Mouse (Mus musculus) cerebellum, adult 18-20 months (tissue): Measurements from ENCODE around the gene Cpa5.

Experiments
- DNase-seq, 2 experiments: peaks; one replicate each; pipeline ENCODE4 v3.0.0; 2021

The Cpa5 gene

DNA sequence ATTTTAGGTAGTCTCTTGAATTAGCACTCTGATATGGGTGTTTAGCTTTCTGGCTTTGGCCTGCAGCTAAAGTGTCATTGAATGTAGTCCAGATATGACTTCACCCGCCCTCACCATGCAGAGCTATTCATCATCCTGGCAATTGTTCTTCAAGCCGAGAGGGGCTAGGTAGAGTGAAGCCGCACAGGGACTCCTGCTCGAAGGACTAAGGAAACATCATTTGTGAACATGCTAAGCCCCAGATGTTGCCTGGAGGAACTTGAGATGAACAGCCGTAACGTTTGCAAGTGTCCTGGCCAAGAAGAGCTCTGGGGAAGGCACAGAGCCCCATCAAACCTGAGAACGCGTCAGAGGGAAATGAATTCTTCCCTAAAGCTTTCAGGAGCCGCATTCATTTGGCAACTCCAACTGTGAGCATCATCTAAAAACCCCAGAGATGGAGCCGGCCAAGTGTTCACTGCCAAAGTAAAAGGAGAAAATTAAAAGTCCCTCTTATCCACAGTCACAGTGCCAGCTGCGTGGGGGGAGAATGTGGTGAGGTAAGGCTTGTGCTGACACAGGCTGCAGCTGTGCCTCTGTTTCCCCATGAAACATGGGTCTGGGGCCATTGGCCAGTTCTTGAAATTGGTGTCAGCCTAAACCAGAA is 39.0 kb downstream of the Cpa5 start:
- no peak for DNase-seq

DNA sequence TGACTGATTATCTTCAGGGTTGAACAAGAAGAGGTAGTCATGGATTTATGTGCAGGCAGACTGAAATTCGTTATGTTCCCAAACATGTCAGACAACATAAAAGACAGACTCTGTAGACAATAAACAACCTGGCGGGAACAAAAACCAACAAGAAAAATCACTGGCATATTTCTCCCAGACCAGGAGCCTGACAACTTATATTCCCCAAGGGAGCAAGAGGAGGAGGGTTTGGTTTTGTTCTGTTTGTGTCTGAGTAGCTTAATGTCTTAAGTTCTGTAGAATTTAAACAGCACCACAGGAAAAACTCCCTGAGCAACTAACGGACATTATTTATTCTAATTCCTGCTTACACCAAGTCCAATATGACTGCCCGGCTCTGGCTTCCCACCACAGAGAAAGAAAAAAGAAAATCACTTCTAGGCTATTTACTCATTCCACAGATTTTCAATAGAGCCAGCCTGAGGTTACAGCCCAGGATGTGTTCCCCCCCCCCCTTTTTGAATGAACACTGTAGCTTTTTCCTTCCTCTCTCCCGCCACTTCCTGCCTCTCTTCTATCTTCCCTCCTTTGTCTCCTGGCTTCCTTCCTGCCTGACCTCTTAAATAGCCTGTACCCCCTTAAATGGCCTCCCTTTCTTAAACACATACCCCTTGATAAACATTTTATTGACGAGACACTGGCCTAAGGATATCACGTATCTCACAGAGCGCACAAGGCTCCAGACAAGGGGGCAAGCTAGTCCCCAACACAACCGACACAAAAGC is 41.8 kb downstream of the Cpa5 start:
- DNase-seq: no peak

DNA sequence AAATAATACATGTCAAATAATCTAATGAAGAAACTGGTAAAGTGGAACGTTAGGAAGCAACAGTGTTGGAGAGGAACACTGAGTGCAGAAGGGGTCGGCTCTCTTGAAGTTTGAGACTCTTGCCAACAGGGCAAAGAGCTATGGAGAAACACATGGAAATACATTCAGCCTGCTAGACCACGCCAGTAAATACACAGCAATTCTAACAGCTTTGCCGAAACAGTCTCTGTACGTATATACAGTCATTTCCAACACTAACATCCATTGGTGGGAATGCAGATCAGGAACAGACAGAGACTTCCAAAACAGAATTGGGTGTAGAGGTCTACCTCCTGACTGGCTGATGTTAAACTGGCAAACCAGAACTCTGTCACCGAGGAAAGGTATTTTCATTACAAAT is 42.7 kb downstream of the Cpa5 start:
- DNase-seq: no peak

DNA sequence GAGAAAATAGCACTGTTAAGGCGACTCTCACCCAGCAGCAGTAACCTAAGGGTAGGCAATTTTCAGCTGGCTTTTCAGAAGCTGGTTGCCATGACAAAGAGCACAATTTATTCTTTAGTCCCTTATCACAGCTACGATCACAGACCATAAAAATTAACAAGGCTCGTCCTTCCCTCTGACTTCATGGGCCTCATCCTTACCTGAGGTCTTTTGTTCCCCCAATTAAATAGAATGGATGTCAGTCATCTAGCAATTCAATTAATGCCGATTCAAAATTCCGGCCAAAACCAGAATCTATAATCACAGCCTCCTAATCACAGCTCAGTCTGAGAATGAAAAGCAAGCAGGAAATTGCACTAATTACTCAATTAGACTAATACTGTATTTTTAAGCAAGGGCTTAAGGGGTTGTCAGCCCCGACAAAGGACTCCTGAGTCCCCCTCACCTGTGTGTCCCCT is 43.6 kb downstream of the Cpa5 start:
- DNase-seq: no peak

DNA sequence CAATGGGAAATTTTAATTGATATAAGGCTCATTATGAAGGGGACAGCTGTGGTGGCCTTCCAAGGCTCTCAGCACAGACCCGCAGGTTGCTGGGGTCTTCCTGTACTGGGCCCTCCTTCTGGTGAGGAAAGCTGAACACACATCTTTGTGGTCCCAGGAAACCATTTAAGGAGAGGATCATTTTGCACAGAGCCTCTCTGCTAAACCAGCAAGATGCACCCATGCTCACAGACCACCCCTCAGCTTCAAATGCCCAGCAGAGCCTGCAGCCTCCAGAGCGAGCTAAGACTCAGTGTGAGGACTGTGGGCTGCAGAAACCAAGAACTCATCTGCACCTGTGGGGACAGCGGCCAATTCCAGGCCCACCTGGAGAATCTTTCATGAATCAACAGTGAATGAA is 44.1 kb downstream of the Cpa5 start:
- no peak for DNase-seq

DNA sequence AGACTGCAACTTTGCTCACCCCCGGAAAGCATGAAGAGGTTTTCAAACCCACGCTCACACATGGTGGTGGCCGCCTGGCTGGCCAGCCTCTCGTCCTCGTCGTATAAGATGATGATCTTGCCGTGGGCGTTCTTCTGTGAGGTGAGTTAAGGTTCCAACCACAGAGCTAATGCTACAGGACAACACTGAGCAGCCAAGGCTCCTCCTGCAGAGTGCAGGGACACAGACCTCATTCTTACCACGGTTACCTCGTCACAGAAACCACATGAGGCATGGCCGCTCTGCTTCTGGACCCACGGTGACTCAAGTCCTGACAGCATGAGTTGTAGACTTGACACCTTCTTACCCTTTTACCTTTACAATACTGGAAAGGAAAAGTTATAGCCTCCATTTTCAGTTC is 46.5 kb downstream of the Cpa5 start:
- no peak for DNase-seq

DNA sequence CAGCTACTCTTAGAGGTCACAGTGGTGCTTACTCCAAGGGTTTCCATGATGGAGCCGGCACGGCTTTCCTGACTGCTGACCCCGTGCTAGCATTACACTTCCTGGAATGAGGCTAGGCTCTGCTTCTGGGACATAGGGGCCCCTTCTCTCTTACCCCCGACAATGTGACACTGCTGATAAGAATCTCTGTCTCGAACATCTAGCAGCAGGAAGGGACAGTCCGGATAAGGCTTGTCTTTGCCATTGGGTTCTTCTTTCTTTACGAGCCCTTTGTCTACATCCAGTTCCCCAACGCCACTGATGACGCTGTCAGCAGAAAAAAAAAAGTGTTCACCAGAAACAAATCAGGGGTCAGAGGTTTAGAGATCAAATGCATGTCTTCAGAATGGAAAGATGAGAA is 47.8 kb downstream of the Cpa5 start:
- DNase-seq: no peak

DNA sequence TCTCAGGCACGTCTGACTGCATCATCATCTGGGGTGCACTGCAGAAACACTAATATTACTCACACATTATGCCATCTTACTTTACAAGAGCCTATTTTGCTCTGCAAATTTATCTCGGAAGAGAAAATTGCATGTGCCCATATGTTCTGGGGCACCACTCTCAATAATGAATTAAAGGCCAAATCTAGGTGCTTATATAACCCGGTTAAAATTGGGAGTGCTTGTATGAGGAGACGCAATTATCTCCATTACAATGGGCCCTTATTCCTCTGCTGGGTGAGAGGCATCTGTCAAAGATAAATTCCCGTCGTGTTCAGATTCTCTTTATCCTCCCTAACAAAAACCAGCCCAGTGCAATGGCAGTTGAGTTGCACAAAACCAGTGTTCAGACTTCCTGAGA is 54.0 kb downstream of the Cpa5 start:
- no peak for DNase-seq

DNA sequence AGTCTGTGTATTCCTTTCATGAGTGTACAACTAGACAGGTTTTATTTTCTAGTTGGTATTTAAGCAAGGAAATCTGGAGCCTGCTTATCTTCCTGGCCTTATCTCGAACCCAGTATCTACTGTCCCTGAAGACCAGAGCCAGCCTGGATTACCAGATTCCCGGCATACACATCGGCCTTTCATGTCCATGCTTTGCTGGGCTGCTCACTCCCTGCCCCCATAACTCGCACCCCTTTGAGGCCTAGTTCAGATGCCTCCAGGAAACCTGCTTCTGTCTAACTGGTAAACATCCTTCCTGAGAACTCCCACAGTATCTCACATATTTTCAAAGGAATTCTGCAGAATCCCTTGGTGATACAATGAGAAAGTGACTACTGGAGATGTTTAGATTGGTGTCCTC is 54.5 kb downstream of the Cpa5 start:
- DNase-seq: no peak

DNA sequence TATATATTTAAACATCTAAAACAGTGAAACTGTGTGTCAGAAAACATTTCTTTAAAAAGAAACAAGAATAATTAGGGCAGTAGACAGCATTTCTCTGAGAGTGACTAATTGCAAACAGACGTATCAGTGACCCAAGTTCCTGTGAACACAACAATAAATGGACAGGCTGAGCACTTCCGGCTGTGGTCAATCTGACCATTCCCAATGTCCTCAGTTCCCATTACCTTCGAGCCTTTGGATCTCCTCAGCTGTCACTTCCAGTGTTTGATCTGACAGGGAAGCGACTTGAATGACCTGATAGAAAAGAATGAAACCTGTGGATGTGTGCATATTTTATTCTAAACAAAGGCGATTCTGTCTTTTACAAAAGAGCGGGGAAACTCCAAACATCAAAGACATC is 55.2 kb downstream of the Cpa5 start:
- no peak for DNase-seq

DNA sequence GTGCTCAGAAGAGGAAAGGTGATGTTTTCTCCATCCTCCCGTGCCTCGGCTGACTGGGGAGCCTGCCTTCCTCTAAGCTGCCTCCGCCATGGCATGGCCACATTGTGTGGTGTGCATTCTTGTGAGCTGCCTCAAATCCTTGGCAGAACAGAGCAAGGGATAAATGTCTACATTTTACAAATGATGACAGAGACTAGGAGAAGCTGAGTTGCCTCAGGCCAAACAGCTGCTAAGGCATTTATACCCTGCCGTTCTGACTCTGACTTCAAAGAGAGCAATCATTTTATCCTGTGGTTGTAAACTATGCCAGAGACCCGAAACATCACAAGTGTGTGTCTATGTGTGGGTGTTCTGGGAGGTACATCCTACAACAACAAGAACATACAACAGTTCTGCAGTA is 56.8 kb downstream of the Cpa5 start:
- DNase-seq: no peak

DNA sequence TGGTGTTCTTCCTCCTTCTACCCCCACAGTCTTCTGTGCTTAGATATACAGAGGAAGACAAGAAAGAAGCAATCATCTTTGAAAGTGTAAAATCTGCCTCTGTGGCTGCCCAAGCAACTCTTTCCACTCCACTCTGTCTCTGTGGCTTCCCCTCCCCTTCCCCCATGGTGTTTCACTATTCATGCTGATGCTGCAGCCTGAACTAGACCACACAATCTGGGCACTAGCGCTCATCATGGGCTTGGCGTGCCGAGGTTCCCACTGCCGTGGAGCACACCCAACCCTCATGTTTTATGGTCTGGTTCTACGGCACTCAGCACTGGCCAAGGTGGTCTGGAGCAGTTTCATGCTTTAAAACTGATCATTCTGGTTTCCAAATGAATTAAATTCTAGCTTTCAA is 60.9 kb downstream of the Cpa5 start:
- DNase-seq: no peak

DNA sequence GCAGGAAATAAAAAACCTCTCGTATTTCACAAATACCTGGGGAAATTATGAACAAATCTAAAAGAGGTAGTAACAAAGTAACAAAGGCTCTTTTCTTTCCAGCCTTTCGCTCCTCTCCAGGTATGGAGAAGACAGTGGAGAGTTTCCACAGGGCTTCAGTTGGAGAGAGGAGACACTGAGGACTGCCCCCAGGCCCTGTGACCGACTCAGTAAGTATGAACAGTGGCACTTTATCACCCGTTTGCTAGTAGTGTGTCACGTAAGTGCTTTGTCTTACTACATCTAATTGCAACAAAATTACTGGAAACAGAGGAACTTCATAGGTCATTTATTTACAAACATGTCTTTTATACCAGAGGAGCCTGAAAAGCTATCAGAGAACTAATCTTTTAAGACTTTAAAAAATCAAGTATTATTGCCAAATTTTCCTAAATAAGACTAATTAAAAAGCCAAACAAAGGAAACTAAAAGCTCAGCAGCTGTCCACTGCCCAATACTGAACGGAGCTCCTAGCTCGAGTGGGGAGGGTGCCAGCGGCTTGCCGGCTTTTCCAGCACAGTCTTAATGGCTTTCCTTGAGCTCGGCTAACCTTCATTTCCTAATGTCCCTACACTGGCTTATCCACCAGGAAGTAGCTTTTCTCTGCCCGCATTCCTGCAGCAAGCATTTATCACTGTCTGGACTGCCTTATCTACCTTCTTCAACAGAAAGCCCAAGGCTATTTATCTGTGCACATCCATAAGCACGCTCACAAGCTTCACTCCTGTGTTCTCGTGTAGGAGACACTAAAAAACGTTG is 63.2 kb downstream of the Cpa5 start:
- DNase-seq: no peak

DNA sequence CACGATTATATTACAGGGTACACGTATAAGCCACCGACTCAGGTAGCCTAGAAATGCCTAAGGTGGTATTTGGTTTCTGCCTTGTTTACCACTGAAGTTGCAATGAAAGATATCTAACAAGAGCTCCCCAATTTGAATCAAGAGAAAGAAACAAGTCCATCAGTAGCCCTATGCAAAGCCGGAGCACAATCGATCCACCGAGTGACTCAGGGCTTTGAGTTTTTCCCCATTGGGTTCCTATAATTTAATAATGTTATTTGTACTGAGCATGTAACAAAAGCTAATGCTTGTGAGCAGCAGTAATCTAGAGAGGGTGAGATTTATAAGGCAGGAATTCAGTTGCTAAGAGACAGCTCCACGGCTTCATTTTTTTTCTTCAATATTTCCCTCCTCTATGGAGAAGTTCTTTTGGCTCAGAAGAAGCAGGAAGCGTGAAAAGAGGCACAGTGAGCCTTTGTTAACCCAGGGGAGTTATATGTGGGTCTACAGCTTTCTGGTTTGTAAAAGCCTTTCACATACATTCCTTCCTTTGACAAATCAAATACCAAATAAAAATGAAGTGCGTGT is 64.0 kb downstream of the Cpa5 start:
- DNase-seq: no peak

DNA sequence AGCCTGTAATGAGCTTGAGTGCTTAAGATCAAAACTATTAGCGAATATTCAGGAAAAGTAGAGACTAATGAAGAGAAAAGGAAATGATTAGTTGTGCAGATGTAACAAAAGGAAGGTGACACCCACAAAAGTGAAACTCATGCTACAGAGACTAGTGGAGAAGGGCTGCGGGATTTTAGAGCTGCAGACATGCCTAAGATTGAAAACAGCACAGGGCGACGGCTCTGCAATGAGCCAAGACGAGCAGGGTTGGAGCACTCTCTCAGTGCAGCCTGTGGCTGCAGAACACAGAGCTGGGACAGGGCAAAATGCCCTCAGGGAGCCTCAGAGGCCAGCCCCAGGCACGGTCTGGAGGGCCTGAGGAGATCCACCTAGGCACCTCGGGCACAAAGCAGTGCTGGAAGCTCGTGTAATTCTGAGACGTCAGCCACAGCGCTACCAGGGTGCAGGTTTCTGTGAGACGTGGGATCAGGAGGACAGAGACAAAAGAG is 64.5 kb downstream of the Cpa5 start:
- DNase-seq: peak in 1 of 2 experiments; percentile 16

DNA sequence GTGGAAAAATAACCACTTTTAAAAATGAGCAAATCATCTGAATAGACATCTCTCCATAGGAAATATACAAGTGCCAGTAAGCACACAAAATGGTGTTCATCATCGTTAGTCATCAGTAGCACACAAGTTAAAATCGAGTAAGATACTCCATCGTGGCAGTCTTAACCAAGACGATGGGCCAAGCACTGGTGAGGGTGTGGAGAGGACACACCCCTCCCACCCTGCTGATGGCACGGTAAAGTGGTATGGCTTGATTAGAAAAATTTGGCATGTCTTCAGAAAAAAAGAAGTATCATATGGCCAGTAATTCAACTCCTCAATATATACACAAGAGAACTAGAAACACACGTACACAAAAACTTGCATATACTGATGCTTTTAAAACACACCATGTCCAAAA is 65.7 kb downstream of the Cpa5 start:
- DNase-seq: no peak

DNA sequence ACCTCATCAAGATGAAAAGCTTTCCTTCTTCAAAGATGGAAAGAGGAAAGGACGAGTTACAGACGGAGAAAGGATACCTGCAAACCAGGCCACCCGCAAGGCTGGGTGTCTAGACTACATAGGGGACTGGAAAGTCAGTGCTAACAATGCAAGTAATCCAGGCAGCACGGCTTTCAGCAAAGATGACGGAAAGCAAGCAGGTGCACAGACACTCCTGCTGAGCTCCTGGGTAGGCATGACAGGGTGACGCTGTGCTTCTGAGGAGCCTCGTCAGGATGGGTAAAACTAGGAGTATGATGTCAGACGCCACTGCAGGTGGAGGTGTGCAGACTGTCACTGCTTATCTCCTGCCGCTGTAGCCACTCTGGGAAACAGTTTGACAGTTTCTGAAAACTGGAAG is 66.8 kb downstream of the Cpa5 start:
- DNase-seq: no peak

DNA sequence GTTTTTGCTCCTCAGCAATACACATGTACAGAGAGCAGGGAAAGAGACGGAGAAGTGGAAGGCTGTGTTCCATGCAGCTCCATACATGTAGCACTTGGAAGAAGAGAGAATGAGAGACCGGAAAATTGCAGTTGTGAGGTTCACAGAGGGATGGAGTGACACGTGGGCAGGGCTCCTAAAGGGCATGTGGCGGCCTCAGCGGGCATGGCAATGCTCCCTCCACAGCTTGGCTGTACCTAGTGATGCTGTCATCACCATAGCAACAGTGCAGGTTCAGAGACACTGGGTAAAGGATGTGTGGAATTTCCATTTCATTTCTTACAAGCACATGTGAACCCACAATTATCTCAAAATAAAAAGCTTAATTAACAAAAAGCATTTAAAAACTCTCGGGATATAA is 67.7 kb downstream of the Cpa5 start:
- DNase-seq: peak; percentile 12 to 27

DNA sequence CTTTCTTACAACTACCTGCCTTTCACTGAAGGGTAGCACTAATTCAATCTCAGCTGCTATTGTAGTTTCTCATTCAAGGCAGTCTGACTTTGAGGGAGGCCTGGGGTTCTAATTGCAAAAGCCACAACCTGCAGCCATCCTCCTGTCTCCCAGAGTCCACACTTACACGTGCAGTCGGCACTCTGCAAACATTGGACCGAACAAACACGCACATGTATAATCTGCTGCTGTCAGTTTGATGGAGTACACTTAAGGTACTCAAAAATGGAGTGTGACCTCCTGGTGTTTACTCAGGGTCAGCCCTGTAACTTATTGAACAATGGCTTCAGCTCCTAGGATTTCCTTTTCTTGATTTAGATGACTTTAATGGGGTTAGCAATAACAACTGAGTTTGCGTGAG is 68.8 kb downstream of the Cpa5 start:
- DNase-seq: no peak

DNA sequence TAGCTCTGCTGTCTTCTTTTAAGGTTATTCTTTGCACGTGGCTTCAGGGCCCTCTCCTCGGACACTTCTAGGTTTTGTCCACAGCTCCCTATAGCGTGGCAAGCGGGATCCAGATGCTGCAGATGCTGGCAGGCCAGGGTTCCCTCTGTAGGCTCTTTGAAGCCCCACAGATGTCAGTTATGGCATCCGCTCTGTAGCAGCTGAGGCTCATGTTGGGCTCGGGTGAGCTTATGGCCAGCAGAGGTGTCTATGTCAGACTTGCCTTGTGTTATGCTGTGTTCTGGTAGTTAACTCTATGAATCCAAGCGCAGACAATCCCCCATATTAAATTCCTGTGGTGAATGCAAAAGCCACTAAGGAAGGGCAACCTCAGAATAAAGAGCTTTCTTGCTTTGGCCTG is 69.6 kb downstream of the Cpa5 start:
- no peak for DNase-seq
